Comparison of ENCODE assay signal across 7 mouse cellular contexts in the genomic region with DNA sequence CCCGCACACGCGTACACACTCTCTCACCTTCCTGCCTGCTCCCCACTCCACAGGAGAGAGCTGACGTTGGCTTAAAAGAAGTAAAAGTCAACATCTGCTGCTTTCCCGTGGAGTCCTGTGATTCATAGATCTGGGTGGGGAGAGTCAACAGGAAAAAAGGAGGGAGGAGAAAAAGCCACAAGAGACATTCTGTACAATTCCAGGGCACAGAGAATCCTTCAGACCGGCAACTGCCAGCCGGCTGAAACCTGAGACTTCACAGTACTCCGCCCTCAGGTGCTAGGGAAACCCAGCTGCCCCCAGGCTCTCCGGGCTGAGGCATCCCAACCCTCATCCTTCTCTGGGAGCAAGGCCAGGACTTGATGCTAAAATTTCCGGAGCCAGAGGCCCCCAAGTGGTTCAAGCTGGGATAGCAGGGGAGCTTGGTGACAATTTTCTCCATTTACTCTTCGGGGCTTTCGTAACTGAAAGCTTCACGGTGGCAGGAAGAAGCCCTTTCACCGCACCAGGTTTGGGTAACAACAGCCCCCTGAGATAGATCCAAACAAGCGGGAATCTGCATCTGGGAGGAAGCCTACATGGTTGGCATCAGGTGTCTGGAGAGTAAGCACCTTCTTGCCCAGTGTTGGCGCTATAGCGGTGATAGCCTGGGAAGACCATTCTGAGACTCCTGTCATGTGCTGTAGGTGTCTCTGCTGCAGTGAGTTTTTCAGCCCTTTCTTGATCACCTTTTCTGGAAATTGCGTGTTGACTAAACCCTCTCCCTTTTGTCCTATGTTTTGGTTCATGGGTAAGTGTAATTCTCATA. TPM values are rescaled to one million over a fixed set of nuclear protein-coding genes. Genes with fewer than 3 reads are reported as not detected.
A peak's percentile ranks its signal among the peaks of the same experiment; 100 is the strongest.
DNase-seq lines count a peak whose midpoint lies in the region; ATAC-seq lines count a peak whose summit lies in the region.

No protein-coding gene starts in this region.

- H3K27me3 ChIP-seq in intestine, embryonic 15.5 days (replicated peaks): no peaks in the 10 kb centered on the region
- peaks cover 4% of the 10 kb centered on the region; the same call in 1 of the 2 replicates for H3K27me3 ChIP-seq in midbrain, embryonic 10.5 days (ENCODE audit: low read depth, poor library complexity, severe bottlenecking)

- 0 out of 2 replicates have a peak overlapping the region, but pooled peaks have one; percentile 14 for H3K27ac ChIP-seq in intestine, embryonic 15.5 days
- H3K27ac ChIP-seq in midbrain, embryonic 10.5 days (replicated peaks): peak overlapping the region; percentile 68

- intact Hi-C loops in gastrocnemius, postnatal 36 days (cut with DNase I): no loop called here
- intact Hi-C loops in left cerebral cortex, postnatal 25 days (cut with DNase I): loop anchor here (1.0 kb wide), 1 partner anchor 83 kb away; no protein-coding TSS in a partner anchor

- no peaks in the 10 kb centered on the region for H3K9me3 ChIP-seq in intestine, embryonic 15.5 days
- no peaks in the 10 kb centered on the region for H3K9me3 ChIP-seq in midbrain, embryonic 10.5 days (replicated peaks)

- H3K4me2 ChIP-seq in intestine, embryonic 15.5 days (replicated peaks): peak overlapping the region; percentile 69

- H3K4me1 ChIP-seq in intestine, embryonic 15.5 days (replicated peaks): 0 out of 2 replicates have a peak, but pooled peaks cover 8% of the 10 kb centered on the region
- peaks cover 15% of the 10 kb centered on the region for H3K4me1 ChIP-seq in midbrain, embryonic 10.5 days

- H3K36me3 ChIP-seq in intestine, embryonic 15.5 days: no peaks in the 10 kb centered on the region
- H3K36me3 ChIP-seq in midbrain, embryonic 10.5 days: 0 out of 2 replicates have a peak, but pooled peaks cover 2% of the 10 kb centered on the region

- H3K4me3 ChIP-seq in intestine, embryonic 15.5 days (replicated peaks): peak overlapping the region; percentile 26
- H3K4me3 ChIP-seq in midbrain, embryonic 10.5 days: peak overlapping the region; percentile 42

- H3K9ac ChIP-seq in intestine, embryonic 15.5 days: peak overlapping the region; percentile 33; the same call in 1 of the 2 replicates

- peak; percentile 88 for ATAC-seq in intestine, embryonic 15.5 days

- peak; percentile 75 to 76 for DNase-seq in adrenal gland, adult 18-20 months (ENCODE audit: low spot score in 2 of 2)
- DNase-seq in embryo, embryonic 11 days: peak; percentile 89
- DNase-seq in gastrocnemius, postnatal 36 days: peak; percentile 80 to 85
- peak; percentile 87 to 94 for DNase-seq in left cerebral cortex, postnatal 25 days (ENCODE audit: low spot score in 2 of 2)
- DNase-seq in midbrain, embryonic 10.5 days (ENCODE audit: low spot score): peak; percentile 84
- peak; percentile 68 for DNase-seq in skeletal muscle tissue, adult 2 months (ENCODE audit: low read depth, low spot score)

- 6% methylated on average over 17 of the region's 18 CpGs for WGBS in intestine, embryonic 15.5 days
- WGBS in midbrain, embryonic 10.5 days: 6% methylated on average over 18 of the region's 18 CpGs

RNA-seq across cellular contexts. Expression of gene Ankrd35, which starts 6.3 kb away (rescaled TPM):
- 1 to 10 TPM; 1.3 to 6.6 TPM for total RNA-seq in adrenal gland, adult 18-20 months (2021)
- under 1 TPM; 0.35 to 0.92 TPM for total RNA-seq in gastrocnemius, postnatal 36 days (2021)
- polyA plus RNA-seq in intestine, embryonic 15.5 days (2015; fragmentation: Nextera tagmentation; extraction: Ambion mirVana): 0.48 and 0.49 TPM in 2 replicates
- total RNA-seq in left cerebral cortex, postnatal 25 days (2021): 1 to 10 TPM; 6.8 to 7.0 TPM
- polyA plus RNA-seq in midbrain, embryonic 10.5 days (2016; fragmentation: Nextera tagmentation; extraction: Ambion mirVana): 0.06 and 0.29 TPM in 2 replicates

RNA-seq across cellular contexts. Expression of gene Itga10, which starts 18.3 kb away (rescaled TPM):
- 1 to 10 TPM; 1.4 to 3.0 TPM for total RNA-seq in adrenal gland, adult 18-20 months (2021)
- total RNA-seq in gastrocnemius, postnatal 36 days (2021): 1 to 10 TPM in 1 of 2 experiments, under 1 TPM in 1; 0.84 to 1.2 TPM
- 0.43 and 0.49 TPM in 2 replicates for polyA plus RNA-seq in intestine, embryonic 15.5 days (2015; fragmentation: Nextera tagmentation; extraction: Ambion mirVana)
- total RNA-seq in left cerebral cortex, postnatal 25 days (2021): 1 to 10 TPM; 2.3 to 3.5 TPM
- 0.36 and 0.64 TPM in 2 replicates for polyA plus RNA-seq in midbrain, embryonic 10.5 days (2016; fragmentation: Nextera tagmentation; extraction: Ambion mirVana)

RNA-seq across cellular contexts. Expression of gene Gm42957, which starts 28.4 kb away (rescaled TPM):
- under 1 TPM; 0.35 to 0.70 TPM for total RNA-seq in adrenal gland, adult 18-20 months (2021)
- under 1 TPM in 1 of 2 experiments, not detected in 1; 0.20 TPM for total RNA-seq in gastrocnemius, postnatal 36 days (2021)
- 0.08 TPM in 1 of 2 replicates, not detected in the other for polyA plus RNA-seq in intestine, embryonic 15.5 days (2015; fragmentation: Nextera tagmentation; extraction: Ambion mirVana)
- total RNA-seq in left cerebral cortex, postnatal 25 days (2021): under 1 TPM; 0.28 to 0.34 TPM
- 0.15 and 0.21 TPM in 2 replicates for polyA plus RNA-seq in midbrain, embryonic 10.5 days (2016; fragmentation: Nextera tagmentation; extraction: Ambion mirVana)

RNA-seq across cellular contexts. Expression of gene Pex11b, which starts 28.5 kb away (rescaled TPM):
- 10 to 100 TPM; 41.3 to 45.6 TPM for total RNA-seq in adrenal gland, adult 18-20 months (2021)
- 10 to 100 TPM; 20.0 to 25.5 TPM for total RNA-seq in gastrocnemius, postnatal 36 days (2021)
- polyA plus RNA-seq in intestine, embryonic 15.5 days (2015; fragmentation: Nextera tagmentation; extraction: Ambion mirVana): 42.2 TPM in 2 replicates
- total RNA-seq in left cerebral cortex, postnatal 25 days (2021): 10 to 100 TPM; 51.6 to 53.3 TPM
- 38.5 and 40.8 TPM in 2 replicates for polyA plus RNA-seq in midbrain, embryonic 10.5 days (2016; fragmentation: Nextera tagmentation; extraction: Ambion mirVana)

RNA-seq across cellular contexts. Expression of gene Pias3, which starts 32.5 kb away (rescaled TPM):
- 10 to 100 TPM; 19.7 to 20.1 TPM for total RNA-seq in adrenal gland, adult 18-20 months (2021)
- 1 to 10 TPM; 6.5 to 7.3 TPM for total RNA-seq in gastrocnemius, postnatal 36 days (2021)
- 37.1 and 37.2 TPM in 2 replicates for polyA plus RNA-seq in intestine, embryonic 15.5 days (2015; fragmentation: Nextera tagmentation; extraction: Ambion mirVana)
- total RNA-seq in left cerebral cortex, postnatal 25 days (2021): 10 to 100 TPM; 23.4 to 24.5 TPM
- polyA plus RNA-seq in midbrain, embryonic 10.5 days (2016; fragmentation: Nextera tagmentation; extraction: Ambion mirVana): 50.6 and 57.3 TPM in 2 replicates

Comparison
In these comparisons a context has a peak if more than half of its experiments do, and no peak if none do; other contexts are left out.
1. Peak in every context shown above with its lines: DNase-seq, ATAC-seq, H3K4me3 ChIP-seq and H3K27ac ChIP-seq.